Mouse (Mus musculus) bone marrow, adult 2 months (tissue): ENCODE measurements around the gene Fgf14.

Experiments
- CTCF ChIP-seq: fragments of 200-500 bp; IDR thresholded peaks from 2 replicates; pipeline ENCODE4 v1.5.1; 2011; ENCODE audit warnings: low read length, control low read depth; ENCODE audit not compliant: control insufficient read depth, insufficient read depth
- POLR2A ChIP-seq: fragments of 200-500 bp; IDR thresholded peaks from 2 replicates; pipeline ENCODE4 v1.6.1; 2011; ENCODE audit warnings: low read depth, mild to moderate bottlenecking, control low read depth, low read length, borderline replicate concordance; ENCODE audit not compliant: control insufficient read depth

DNA sequence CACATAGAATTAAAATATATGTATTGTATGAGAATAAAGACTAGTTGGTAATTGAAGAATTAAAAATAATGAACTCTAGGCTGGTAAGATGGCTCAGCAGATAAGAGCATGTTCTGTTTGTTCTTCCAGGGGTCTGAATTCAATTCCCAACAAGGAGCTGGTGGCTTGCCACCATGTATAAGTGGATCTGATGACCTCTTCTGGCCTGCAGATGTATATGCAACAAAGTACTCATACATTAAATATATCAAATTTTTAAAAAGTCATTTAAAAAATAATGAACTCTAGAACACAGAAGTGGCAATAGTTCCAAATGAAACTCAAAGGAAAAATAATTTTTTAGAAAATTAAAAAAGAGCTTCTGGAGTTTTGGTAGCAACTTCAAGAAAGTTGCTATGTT lies 529.5 kb downstream of the Fgf14 start:
- TF ChIP-seq CTCF (no peak), POLR2A (no peak)
